21 mouse cellular contexts compared by ENCODE assay signal in the genomic region with DNA sequence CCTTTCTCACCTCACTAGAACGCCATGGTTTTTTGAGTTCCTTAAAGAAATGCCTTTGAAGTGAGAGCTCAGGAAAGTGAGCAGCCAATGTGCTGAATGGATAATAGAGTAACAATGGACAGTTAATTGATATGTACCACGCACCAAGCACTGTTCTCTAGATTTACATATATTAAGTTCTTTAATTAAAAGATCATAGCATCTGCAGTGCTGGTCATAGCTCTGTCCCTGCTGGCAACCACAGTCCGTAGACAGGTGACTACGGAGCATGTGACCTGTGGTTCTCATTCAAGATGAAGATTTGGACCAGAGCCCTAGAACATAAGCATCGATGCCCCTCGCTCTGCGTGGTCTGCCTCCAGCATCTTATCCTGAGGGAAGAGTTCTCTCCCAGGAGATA.
A peak's percentile ranks its signal among the peaks of the same experiment; 100 is the strongest.
DNase-seq lines count a peak whose midpoint lies in the region; ATAC-seq and TF ChIP-seq lines count a peak whose summit lies in the region.
"Had no signal": no experiment of that assay in that cellular context is flagged by ENCODE, and none has a peak within 500 bp of the region (broad histone marks: within the 10 kb centered on the region; RNA-seq: fewer than 3 reads in every experiment).

No protein-coding gene starts in this region.

- ATAC-seq in hindbrain, embryonic 14.5 days (ENCODE audit: low FRiP score) = 0 out of 2 replicates have a peak, but pooled peaks have one; percentile 16
- ATAC-seq in midbrain, embryonic 13.5 days = peak; percentile 21
- ATAC-seq in neural tube, embryonic 14.5 days (ENCODE audit: low read depth) = peak; percentile 28; the same call in 1 of the 2 replicates
- no peak for ATAC-seq in intestine, postnatal 0 days
- ATAC-seq: activated CD4-positive, CD25-positive, alpha-beta regulatory T cell, adult 4 months had no signal

- no peak for TF ChIP-seq CTCF in layer of hippocampus, adult 2 months (conservative IDR thresholded peaks at IDR 0.05)
- TF ChIP-seq CTCF in intestine, postnatal 0 days (IDR thresholded peaks at IDR 0.05; ENCODE audit: low read depth) = no peak

- peak overlapping the region; percentile 49; the same call in 1 of the 2 replicates for H3K27ac ChIP-seq in layer of hippocampus, adult 2 months
- no peak overlapping the region for H3K27ac ChIP-seq in hindbrain, embryonic 14.5 days
- H3K27ac ChIP-seq in midbrain, embryonic 13.5 days = no peak overlapping the region
- H3K27ac ChIP-seq in neural tube, embryonic 14.5 days (ENCODE audit: low read depth, low read length) = no peak overlapping the region
- H3K27ac ChIP-seq in intestine, postnatal 0 days (ENCODE audit: low read depth, low read length) = no peak overlapping the region
- H3K27ac ChIP-seq: embryonic facial prominence, embryonic 13.5 days; kidney, embryonic 15.5 days; left cerebral cortex, adult 2 months; limb, embryonic 15.5 days; liver, embryonic 14.5 days had no signal

- no peaks in the 10 kb centered on the region for H3K9me3 ChIP-seq in hindbrain, embryonic 14.5 days (ENCODE audit: control insufficient read depth, low read length)
- no peaks in the 10 kb centered on the region for H3K9me3 ChIP-seq in midbrain, embryonic 13.5 days
- no peaks in the 10 kb centered on the region for H3K9me3 ChIP-seq in neural tube, embryonic 14.5 days (ENCODE audit: control insufficient read depth, low read length)
- H3K9me3 ChIP-seq in intestine, postnatal 0 days (ENCODE audit: control insufficient read depth) = no peaks in the 10 kb centered on the region
- H3K9me3 ChIP-seq: embryonic facial prominence, embryonic 13.5 days; heart, embryonic 12.5 days; kidney, embryonic 15.5 days; limb, embryonic 15.5 days had no signal

- no peak overlapping the region for H3K9ac ChIP-seq in hindbrain, embryonic 14.5 days
- H3K9ac ChIP-seq in midbrain, embryonic 13.5 days (replicated peaks) = no peak overlapping the region
- H3K9ac ChIP-seq in neural tube, embryonic 14.5 days (replicated peaks; ENCODE audit: low read depth, low read length) = no peak overlapping the region
- no peak overlapping the region for H3K9ac ChIP-seq in intestine, postnatal 0 days (ENCODE audit: low read depth, low read length)
- H3K9ac ChIP-seq: embryonic facial prominence, embryonic 13.5 days; heart, embryonic 12.5 days; kidney, embryonic 15.5 days; limb, embryonic 15.5 days; liver, embryonic 14.5 days; lung, embryonic 14.5 days had no signal

- H3K36me3 ChIP-seq in hindbrain, embryonic 14.5 days (replicated peaks; ENCODE audit: control insufficient read depth, insufficient read depth) = no peaks in the 10 kb centered on the region
- no peaks in the 10 kb centered on the region for H3K36me3 ChIP-seq in midbrain, embryonic 13.5 days
- no peaks in the 10 kb centered on the region for H3K36me3 ChIP-seq in neural tube, embryonic 14.5 days (ENCODE audit: control insufficient read depth, insufficient read depth, low read length)
- no peaks in the 10 kb centered on the region for H3K36me3 ChIP-seq in intestine, postnatal 0 days (ENCODE audit: control insufficient read depth, insufficient read depth)
- H3K36me3 ChIP-seq: embryonic facial prominence, embryonic 13.5 days; heart, embryonic 12.5 days; kidney, embryonic 15.5 days; limb, embryonic 15.5 days had no signal

- H3K4me3 ChIP-seq in layer of hippocampus, adult 2 months = no peak overlapping the region
- no peak overlapping the region for H3K4me3 ChIP-seq in hindbrain, embryonic 14.5 days (replicated peaks; ENCODE audit: low read length)
- H3K4me3 ChIP-seq in midbrain, embryonic 13.5 days (replicated peaks) = no peak overlapping the region
- no peak overlapping the region for H3K4me3 ChIP-seq in neural tube, embryonic 14.5 days (ENCODE audit: low read depth, low read length)
- no peak overlapping the region for H3K4me3 ChIP-seq in intestine, postnatal 0 days (ENCODE audit: low read depth, low read length)
- H3K4me3 ChIP-seq: embryonic facial prominence, embryonic 13.5 days; erythroblast, embryonic 14.5 days; heart, embryonic 12.5 days; kidney, embryonic 15.5 days; left cerebral cortex, adult 2 months; limb, embryonic 15.5 days had no signal

- WGBS in hindbrain, embryonic 14.5 days = 63% methylated on average over 7 of the region's 7 CpGs
- WGBS in midbrain, embryonic 13.5 days = 54% methylated on average over 7 of the region's 7 CpGs
- WGBS in neural tube, embryonic 14.5 days = 77% methylated on average over 7 of the region's 7 CpGs
- 90% methylated on average over 7 of the region's 7 CpGs for WGBS in intestine, postnatal 0 days

- no peaks in the 10 kb centered on the region for H3K27me3 ChIP-seq in hindbrain, embryonic 14.5 days (ENCODE audit: control insufficient read depth, insufficient read depth, low read length)
- H3K27me3 ChIP-seq in midbrain, embryonic 13.5 days = no peaks in the 10 kb centered on the region
- no peaks in the 10 kb centered on the region for H3K27me3 ChIP-seq in neural tube, embryonic 14.5 days (ENCODE audit: control insufficient read depth, insufficient read depth, low read length)
- H3K27me3 ChIP-seq in intestine, postnatal 0 days (replicated peaks; ENCODE audit: control insufficient read depth, insufficient read depth, low read length) = no peaks in the 10 kb centered on the region
- H3K27me3 ChIP-seq: embryonic facial prominence, embryonic 13.5 days; heart, embryonic 12.5 days; kidney, embryonic 15.5 days; limb, embryonic 15.5 days had no signal

- H3K4me1 ChIP-seq in hindbrain, embryonic 14.5 days (replicated peaks; ENCODE audit: control insufficient read depth, insufficient read depth, low read length) = 0 out of 2 replicates have a peak, but pooled peaks cover 5% of the 10 kb centered on the region
- peaks cover 28% of the 10 kb centered on the region for H3K4me1 ChIP-seq in midbrain, embryonic 13.5 days (replicated peaks)
- peaks cover 2% of the 10 kb centered on the region; the same call in 1 of the 2 replicates for H3K4me1 ChIP-seq in neural tube, embryonic 14.5 days (ENCODE audit: control insufficient read depth, insufficient read depth, low read length)
- H3K4me1 ChIP-seq in intestine, postnatal 0 days (replicated peaks; ENCODE audit: control insufficient read depth, insufficient read depth, low read length) = no peaks in the 10 kb centered on the region
- H3K4me1 ChIP-seq: embryonic facial prominence, embryonic 13.5 days; heart, embryonic 12.5 days; kidney, embryonic 15.5 days; limb, embryonic 15.5 days had no signal

- DNase-seq in layer of hippocampus, adult 2 months (ENCODE audit: low spot score in 2 of 2) = no peak
- DNase-seq in layer of hippocampus, postnatal 25 days (ENCODE audit: extremely low spot score in 1 of 2, low spot score in 1 of 2) = no peak
- DNase-seq in hindbrain, embryonic 14.5 days (ENCODE audit: low spot score) = no peak
- DNase-seq in B cell, adult 2 months = no peak
- DNase-seq in kidney, postnatal 10 days = no peak
- DNase-seq: adrenal gland, adult 8-10 months; kidney, adult 11 months; lung, embryonic 14.5 days; right cerebral cortex, postnatal 14 days; thymus, postnatal 14 days had no signal

- H3K4me2 ChIP-seq in hindbrain, embryonic 14.5 days (replicated peaks) = no peak overlapping the region
- no peak overlapping the region for H3K4me2 ChIP-seq in midbrain, embryonic 13.5 days (replicated peaks)
- H3K4me2 ChIP-seq in neural tube, embryonic 14.5 days (ENCODE audit: low read depth, low read length) = no peak overlapping the region
- no peak overlapping the region for H3K4me2 ChIP-seq in intestine, postnatal 0 days (replicated peaks; ENCODE audit: low read depth)
- H3K4me2 ChIP-seq: embryonic facial prominence, embryonic 13.5 days; heart, embryonic 12.5 days; kidney, embryonic 15.5 days; limb, embryonic 15.5 days; lung, embryonic 14.5 days had no signal
